Mouse (Mus musculus): Measurements from ENCODE around the gene Aprt. TPM values are rescaled to one million over a fixed set of nuclear protein-coding genes. Genes with fewer than 3 reads are reported as not detected.

The Aprt gene
- 236 and 483 TPM in 2 replicates for polyA plus RNA-seq (2012)

GRCm38 (mm10) chr8:122576648-122577022, at the start of gene Aprt:
TSS of gene Aprt (minus strand) at chr8:122576909.
- TF ChIP-seq GATA1 (IDR thresholded peaks at IDR 0.05; ENCODE audit: low read length): no peak

DNA sequence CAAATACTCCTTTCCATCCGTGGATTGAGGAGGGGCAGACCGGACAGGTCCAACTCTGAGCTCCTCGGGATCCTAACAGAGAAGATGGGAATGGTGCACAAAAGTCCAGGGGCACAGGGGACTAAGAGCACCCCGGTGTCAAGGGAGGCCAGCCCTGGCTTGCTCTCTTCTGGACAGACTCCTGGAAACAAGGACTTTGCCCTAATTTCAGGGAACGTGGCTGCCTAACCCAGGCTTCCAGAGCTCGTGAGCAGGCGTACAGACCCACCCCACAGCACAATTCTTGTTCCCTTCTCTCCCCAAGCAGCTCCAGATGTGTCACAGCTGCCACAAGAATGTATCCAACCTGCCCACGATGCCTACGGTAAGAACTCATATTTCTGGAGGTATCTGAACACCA, 49.1 kb upstream of the Aprt start:
- no peak for TF ChIP-seq GATA1 (IDR thresholded peaks at IDR 0.05; ENCODE audit: low read length)

DNA sequence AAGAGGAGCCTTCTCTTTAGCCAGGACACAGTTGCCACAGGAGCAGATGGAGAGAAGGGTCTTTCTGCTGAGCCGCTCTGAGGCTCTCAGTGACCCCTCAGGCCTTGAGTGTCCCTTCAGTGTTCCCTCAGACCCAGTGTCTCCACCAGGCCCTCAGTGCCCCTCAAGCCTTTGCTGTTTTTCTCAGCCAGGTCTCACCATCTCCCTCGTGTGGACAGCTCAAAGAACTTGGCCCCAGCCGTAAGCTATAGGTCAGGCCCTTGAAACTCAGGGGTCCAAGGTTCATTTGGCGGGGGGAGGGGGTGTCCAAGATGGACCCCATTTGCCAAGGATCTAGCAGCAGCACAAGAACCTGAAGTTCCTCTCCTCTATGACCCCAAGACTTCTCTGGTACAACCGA, 47.9 kb upstream of the Aprt start:
- TF ChIP-seq GATA1 (IDR thresholded peaks at IDR 0.05; ENCODE audit: low read length): no peak

DNA sequence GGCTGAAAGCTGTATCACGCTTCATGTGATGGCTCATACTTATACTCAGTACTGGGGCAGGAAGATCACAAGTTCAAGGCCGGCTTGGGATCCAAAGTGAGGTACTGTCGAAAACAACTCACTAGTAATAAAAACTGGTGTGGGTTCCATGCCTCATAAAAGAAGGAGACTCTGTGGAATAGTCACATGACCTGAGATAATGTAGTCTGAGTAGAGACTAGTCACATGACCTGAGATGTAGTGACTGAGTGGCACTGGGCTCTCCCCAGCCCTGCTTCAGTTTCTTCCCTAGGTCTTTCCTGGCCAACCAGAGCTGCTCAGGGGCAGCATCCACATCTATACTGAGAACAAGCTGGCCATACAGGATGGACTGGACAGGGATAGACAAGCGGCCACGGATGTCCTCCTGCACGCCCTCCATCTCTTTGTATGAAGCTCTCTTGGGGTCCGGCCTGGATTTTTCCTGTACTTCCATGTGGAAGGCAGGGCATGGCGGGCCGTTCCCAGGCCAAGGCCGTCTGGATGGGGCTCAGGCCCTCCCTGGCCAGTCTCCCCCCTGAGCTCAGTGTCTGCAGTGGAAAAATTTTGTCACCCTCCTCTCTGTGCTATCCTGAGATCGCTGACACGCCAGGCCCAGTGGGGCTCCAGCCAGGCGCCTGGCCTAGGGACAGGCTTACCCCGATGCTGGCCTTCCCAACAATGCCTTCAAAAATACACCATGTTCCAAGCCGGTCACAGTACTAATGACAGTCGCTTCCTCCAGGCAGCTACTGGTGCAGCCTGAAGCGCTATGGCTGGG, 47.3 kb upstream of the Aprt start:
- TF ChIP-seq GATA1 (IDR thresholded peaks at IDR 0.05; ENCODE audit: low read length): no peak

- no peak for TF ChIP-seq GATA1 (IDR thresholded peaks at IDR 0.05; ENCODE audit: low read length)
These were observed 46.0 kb upstream of the Aprt start, which contains the start of gene Pabpn1l for GRCm38 (mm10) chr8:122622727-122623126. TSS of gene Pabpn1l (minus strand) at chr8:122622739.

- TF ChIP-seq GATA1 (IDR thresholded peaks at IDR 0.05; ENCODE audit: low read length): no peak
These were observed 43.7 kb upstream of the Aprt start for GRCm38 (mm10) chr8:122620446-122620845.

DNA sequence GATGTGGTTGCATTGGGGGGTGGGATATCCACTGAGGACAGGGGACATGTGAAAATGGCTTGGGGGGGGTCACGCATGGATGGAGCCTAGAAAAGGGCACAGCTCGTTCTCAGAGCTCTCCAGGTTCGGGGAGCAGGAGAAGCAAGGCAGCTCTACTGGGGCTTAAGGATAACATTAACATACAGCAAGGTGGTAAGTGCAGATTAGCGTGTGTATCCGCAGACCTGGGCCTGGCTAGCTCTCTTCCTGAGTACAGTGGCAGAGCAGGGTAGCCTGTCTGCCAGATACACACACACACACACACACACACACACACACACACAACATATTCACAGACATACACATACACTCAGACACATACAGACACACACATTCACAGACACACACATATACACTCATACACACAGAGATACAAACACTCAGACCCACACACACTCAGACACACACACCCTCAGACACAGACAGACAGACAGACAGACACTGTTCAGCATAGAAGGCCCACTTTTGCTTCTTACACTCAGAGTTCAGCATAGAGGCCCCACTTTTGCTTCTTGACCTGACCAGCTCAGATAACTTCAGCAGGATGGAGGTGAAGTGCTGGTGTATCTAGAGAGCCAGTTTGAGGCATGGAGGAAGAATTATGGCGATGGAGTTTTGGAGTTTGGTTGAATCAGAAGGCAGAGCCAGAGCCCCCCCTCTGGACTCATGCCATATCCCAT, 42.1 kb upstream of the Aprt start:
- TF ChIP-seq GATA1 (IDR thresholded peaks at IDR 0.05; ENCODE audit: low read length): no peak

DNA sequence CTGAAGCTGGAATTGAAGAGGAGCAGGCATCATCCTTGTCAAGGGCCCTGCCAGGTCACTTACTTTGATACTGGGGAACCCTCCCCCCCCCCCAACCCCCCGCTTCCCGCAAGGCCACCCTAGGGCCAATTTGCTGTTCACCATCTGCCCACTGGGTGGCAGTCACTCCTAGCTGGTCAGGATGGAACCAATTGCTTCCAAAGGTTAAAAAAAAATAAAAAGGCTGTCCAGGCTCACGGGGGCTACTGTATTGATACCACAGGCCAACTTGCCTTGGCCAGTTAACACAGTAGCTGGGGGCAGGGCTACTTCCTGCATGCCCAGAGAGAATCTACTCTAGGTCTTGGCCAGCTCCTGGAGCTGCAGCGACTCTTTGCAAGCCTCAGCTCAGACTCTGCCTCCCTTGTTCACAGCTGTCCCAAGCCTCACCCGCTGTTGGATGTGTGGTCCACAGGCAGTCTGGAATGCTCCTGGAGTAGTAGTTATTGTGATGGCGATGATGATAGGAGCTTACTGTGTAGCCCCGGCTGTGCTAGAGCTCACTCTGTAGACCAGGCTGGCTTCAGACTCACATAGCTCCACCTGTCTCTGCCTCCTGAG, 41.3 kb upstream of the Aprt start:
- no peak for TF ChIP-seq GATA1 (IDR thresholded peaks at IDR 0.05; ENCODE audit: low read length)

DNA sequence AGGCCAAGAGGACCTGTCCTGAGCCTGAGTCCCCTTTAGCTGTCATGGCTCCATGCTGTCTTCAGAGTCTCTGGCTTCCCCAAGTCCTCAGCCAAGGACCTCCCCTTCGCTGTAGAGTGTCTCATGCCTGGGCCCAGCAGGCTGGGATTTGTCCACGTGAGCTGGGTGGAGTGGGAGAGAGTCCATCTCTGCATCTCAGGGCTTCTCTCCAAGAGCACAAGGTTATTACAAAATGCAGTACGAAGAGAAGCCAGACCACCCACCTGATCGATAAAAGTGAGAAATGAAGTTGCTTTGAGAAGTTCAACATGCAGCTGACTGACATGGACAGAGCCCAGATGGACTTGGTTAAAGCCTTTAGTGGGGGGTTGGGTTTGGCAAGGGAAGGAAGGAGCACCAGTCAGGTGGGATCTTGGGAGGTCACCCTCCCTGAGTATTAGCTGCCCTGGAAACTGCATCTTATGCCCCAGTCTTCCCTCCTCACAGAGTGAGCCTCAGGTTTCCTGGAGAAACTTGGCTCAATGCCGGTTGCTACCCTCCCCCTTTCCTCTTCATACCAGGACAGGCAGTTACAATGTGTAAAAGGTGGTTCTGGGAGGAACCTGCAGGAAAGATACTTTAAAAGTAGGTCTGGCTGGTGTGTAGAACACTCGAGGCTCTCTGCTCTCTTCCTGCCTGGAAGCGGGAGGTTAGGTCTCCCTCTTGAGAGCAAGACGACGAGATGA, 39.6 kb upstream of the Aprt start:
- TF ChIP-seq GATA1 (IDR thresholded peaks at IDR 0.05; ENCODE audit: low read length): no peak

- TF ChIP-seq GATA1 (IDR thresholded peaks at IDR 0.05; ENCODE audit: low read length): no peak
These were observed 34.8 kb upstream of the Aprt start, which contains the start of the genes Galns and Trappc2l for GRCm38 (mm10) chr8:122611295-122612133. TSS of gene Galns (minus strand) at chr8:122611463. TSS of gene Trappc2l (plus strand) at chr8:122611640.

GRCm38 (mm10) chr8:122610612-122611277, 34.0 kb upstream of the Aprt start:
- TF ChIP-seq GATA1 (IDR thresholded peaks at IDR 0.05; ENCODE audit: low read length): no peak

GRCm38 (mm10) chr8:122610209-122610608, 33.5 kb upstream of the Aprt start:
- TF ChIP-seq GATA1 (IDR thresholded peaks at IDR 0.05; ENCODE audit: low read length): no peak

DNA sequence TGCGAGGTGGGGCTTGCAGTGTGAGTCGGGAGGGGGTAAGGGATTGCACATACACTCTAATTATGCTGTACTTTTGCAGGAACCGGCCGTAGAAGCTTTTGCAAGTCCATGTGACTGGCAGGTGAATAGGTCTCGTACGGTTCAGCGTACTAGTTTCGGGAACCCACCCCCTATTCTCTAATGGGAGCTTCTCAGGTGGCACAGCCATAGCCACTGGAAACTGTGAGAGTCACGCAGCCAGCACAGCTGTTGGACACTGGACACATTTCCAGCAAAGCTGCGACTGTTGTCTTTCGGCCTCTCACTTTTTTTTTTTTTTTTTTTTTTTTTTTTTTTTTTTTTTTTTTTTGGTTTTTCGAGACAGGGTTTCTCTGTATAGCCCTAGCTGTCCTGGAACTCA, 30.1 kb upstream of the Aprt start:
- no peak for TF ChIP-seq GATA1 (IDR thresholded peaks at IDR 0.05; ENCODE audit: low read length)

GRCm38 (mm10) chr8:122605367-122605766, 28.7 kb upstream of the Aprt start:
- no peak for TF ChIP-seq GATA1 (IDR thresholded peaks at IDR 0.05; ENCODE audit: low read length)
